Mouse (Mus musculus) yolk sac, embryonic 10.5 days (tissue): ENCODE measurements around the gene Wdr66.

Experiments used
- DNase-seq: peaks from one replicate; pipeline ENCODE4 v3.0.0-alpha.2; 2017; ENCODE audit warnings: low spot score

Gene Wdr66

GRCm38 (mm10) chr5:123313851-123314380 is 62.0 kb downstream of the Wdr66 start:
- no peak for DNase-seq

- no peak for DNase-seq
These were observed 63.4 kb downstream of the Wdr66 start for GRCm38 (mm10) chr5:123315219-123315866.

GRCm38 (mm10) chr5:123317992-123318391 is 66.1 kb downstream of the Wdr66 start:
- DNase-seq, result no peak

- DNase-seq, result no peak
These were observed 68.2 kb downstream of the Wdr66 start for GRCm38 (mm10) chr5:123320136-123320535.

- DNase-seq, result no peak
These were observed 72.3 kb downstream of the Wdr66 start for GRCm38 (mm10) chr5:123324242-123324641.

GRCm38 (mm10) chr5:123326006-123326750 is 74.3 kb downstream of the Wdr66 start:
- no peak for DNase-seq

- DNase-seq, result no peak
These were observed 74.8 kb downstream of the Wdr66 start for GRCm38 (mm10) chr5:123326751-123327148.

- no peak for DNase-seq
These were observed 75.8 kb downstream of the Wdr66 start for GRCm38 (mm10) chr5:123327686-123328085.

- DNase-seq, result no peak
These were observed 81.7 kb downstream of the Wdr66 start for GRCm38 (mm10) chr5:123333566-123333965.

GRCm38 (mm10) chr5:123336205-123336961 is 84.5 kb downstream of the Wdr66 start:
- no peak for DNase-seq

- DNase-seq, result no peak
These were observed 86.6 kb downstream of the Wdr66 start for GRCm38 (mm10) chr5:123338463-123338862.

GRCm38 (mm10) chr5:123343707-123344627 is 92.1 kb downstream of the Wdr66 start, which contains the start of gene Bcl7a:
Gene Bcl7a, plus strand, starts transcription at chr5:123343834.
- DNase-seq, result peak; percentile 89

GRCm38 (mm10) chr5:123344628-123344962 is 92.7 kb downstream of the Wdr66 start:
- no peak for DNase-seq

- DNase-seq, result peak; percentile 67
These were observed 93.3 kb downstream of the Wdr66 start for GRCm38 (mm10) chr5:123344963-123345852.

GRCm38 (mm10) chr5:123345853-123346654 is 94.2 kb downstream of the Wdr66 start:
- peak; percentile 26 for DNase-seq

- no peak for DNase-seq
These were observed 94.9 kb downstream of the Wdr66 start for GRCm38 (mm10) chr5:123346701-123347270.

GRCm38 (mm10) chr5:123347985-123348384 is 96.1 kb downstream of the Wdr66 start:
- no peak for DNase-seq

- no peak for DNase-seq
These were observed 98.5 kb downstream of the Wdr66 start for GRCm38 (mm10) chr5:123350386-123350785.

GRCm38 (mm10) chr5:123355918-123356317 is 104.0 kb downstream of the Wdr66 start:
- no peak for DNase-seq
